8 mouse cellular contexts compared by ENCODE assay signal in genomic region chr2:32775359-32776074, GRCm38 (mm10). TPM values are rescaled to one million over a fixed set of nuclear protein-coding genes. Genes with fewer than 3 reads are reported as not detected.
DNase-seq lines count a peak whose midpoint lies in the region; ATAC-seq and TF ChIP-seq lines count a peak whose summit lies in the region.

TSS of gene Ttc16 (minus strand) at chr2:32775633.
TSS of gene Ptrh1 (plus strand) at chr2:32775786.

- dilution Hi-C loops in CH12.LX (cut with MboI; ENCODE audit: extremely low pct_ligation_motif_present, extremely low pct_unique_long_range_greater_than_20kb, low sequenced_read_pairs): no loop called here

- peak; percentile 78 for TF ChIP-seq POLR2A in CH12.LX (IDR thresholded peaks at IDR 0.05; ENCODE audit: low read depth, low read length)
- TF ChIP-seq POLR2A in testis, adult 2 months (IDR thresholded peaks at IDR 0.05; ENCODE audit: control insufficient read depth, low read depth, low read length): peak; percentile 80

- ATAC-seq in forebrain, embryonic 12.5 days (ENCODE audit: low FRiP score): peak; percentile 99
- ATAC-seq in heart, postnatal 0 days (ENCODE audit: insufficient read depth, low read depth): peak; percentile 98
- ATAC-seq in liver, embryonic 16.5 days (ENCODE audit: low read depth): peak; percentile 96
- peak; percentile 98 for ATAC-seq in neural tube, embryonic 13.5 days (ENCODE audit: low read depth)

- peak; percentile 97 for DNase-seq in CH12.LX (ENCODE audit: extremely low read depth)
- peak; percentile 97 for DNase-seq in c-Kit-positive CD71-positive TER-119-negative erythroid progenitor cells, embryonic 14.5 days (ENCODE audit: low read depth)
- peak; percentile 97 for DNase-seq in heart, postnatal 0 days (ENCODE audit: low spot score)
- DNase-seq in kidney, postnatal 4 days: peak; percentile 99

- no peaks in the 10 kb centered on the region for H3K79me2 ChIP-seq in CH12.LX (replicated peaks; ENCODE audit: control insufficient read depth, extremely low read depth, insufficient read depth, poor library complexity, severe bottlenecking)

- in situ Hi-C loops in CH12.LX (cut with MboI; ENCODE audit: low pct_ligation_motif_present, low pct_unique_long_range_greater_than_20kb, low sequenced_read_pairs): loop anchor here (5.0 to 10.0 kb wide), 2 partner anchors 77 to 159 kb away; no protein-coding TSS in a partner anchor

- peak within 1 kb of the TSS; percentile 60 to 71 (median 71) for H3K4me3 ChIP-seq in CH12.LX (replicated peaks in 1 of 3; ENCODE audit: low read depth in 2 of 3, low read length in 2 of 3, poor library complexity in 1 of 3)
- H3K4me3 ChIP-seq in forebrain, embryonic 12.5 days (replicated peaks): peak within 1 kb of the TSS; percentile 65
- peak within 1 kb of the TSS; percentile 55 for H3K4me3 ChIP-seq in heart, postnatal 0 days (ENCODE audit: low read depth, low read length)
- peak within 1 kb of the TSS; percentile 77 for H3K4me3 ChIP-seq in liver, embryonic 16.5 days (ENCODE audit: low read depth, low read length)
- peak within 1 kb of the TSS; percentile 59 for H3K4me3 ChIP-seq in neural tube, embryonic 13.5 days
- peak within 1 kb of the TSS; percentile 95 for H3K4me3 ChIP-seq in testis, adult 2 months (ENCODE audit: control insufficient read depth, low read depth, low read length)

- no peak for TF ChIP-seq RAD21 in CH12.LX (IDR thresholded peaks at IDR 0.05; ENCODE audit: low read depth, low read length)

- peak within 1 kb of the TSS; percentile 43; the same call in 1 of the 2 replicates for H3K27ac ChIP-seq in CH12.LX (ENCODE audit: insufficient read depth, low read depth)
- no peak within 1 kb of the TSS for H3K27ac ChIP-seq in forebrain, embryonic 12.5 days
- peak within 1 kb of the TSS; percentile 58 for H3K27ac ChIP-seq in heart, postnatal 0 days (ENCODE audit: low read depth)
- peak within 1 kb of the TSS; percentile 48; the same call in 1 of the 2 replicates for H3K27ac ChIP-seq in liver, embryonic 16.5 days (ENCODE audit: low read length)
- peak within 1 kb of the TSS; percentile 57 for H3K27ac ChIP-seq in neural tube, embryonic 13.5 days (replicated peaks)
- H3K27ac ChIP-seq in testis, adult 2 months (ENCODE audit: control insufficient read depth, insufficient read depth, low read depth, low read length): peak within 1 kb of the TSS; percentile 87

- WGBS in forebrain, embryonic 12.5 days: under 1% methylated on average over 46 of the region's 46 CpGs
- WGBS in heart, postnatal 0 days: under 1% methylated on average over 46 of the region's 46 CpGs
- WGBS in liver, embryonic 16.5 days (ENCODE audit: insufficient replicate concordance): 0% methylated on average over 46 of the region's 46 CpGs
- WGBS in neural tube, embryonic 13.5 days: under 1% methylated on average over 46 of the region's 46 CpGs

- no peaks in the 10 kb centered on the region for H3K9me3 ChIP-seq in CH12.LX (replicated peaks; ENCODE audit: low read length)
- H3K9me3 ChIP-seq in forebrain, embryonic 12.5 days: no peaks in the 10 kb centered on the region
- H3K9me3 ChIP-seq in heart, postnatal 0 days (replicated peaks; ENCODE audit: control insufficient read depth, low read length): no peaks in the 10 kb centered on the region
- H3K9me3 ChIP-seq in liver, embryonic 16.5 days (replicated peaks; ENCODE audit: control insufficient read depth, low read length): no peaks in the 10 kb centered on the region
- no peaks in the 10 kb centered on the region for H3K9me3 ChIP-seq in neural tube, embryonic 13.5 days

- no peak for TF ChIP-seq CTCF in CH12.LX (conservative IDR thresholded peaks at IDR 0.05 in 1 of 2, IDR thresholded peaks at IDR 0.05 in 1 of 2; ENCODE audit: low read depth in 2 of 2, low read length in 2 of 2)
- TF ChIP-seq CTCF in heart, postnatal 0 days (IDR thresholded peaks at IDR 0.05; ENCODE audit: low read depth): no peak
- TF ChIP-seq CTCF in testis, adult 2 months (IDR thresholded peaks at IDR 0.05; ENCODE audit: control insufficient read depth, insufficient read depth, insufficient replicate concordance, low read depth, low read length): no peak

- H3K4me1 ChIP-seq in CH12.LX (ENCODE audit: control insufficient read depth in 1 of 2, insufficient read depth in 2 of 2): peaks cover 18 to 23% of the 10 kb centered on the region in 2 experiments
- H3K4me1 ChIP-seq in forebrain, embryonic 12.5 days: peaks cover 14% of the 10 kb centered on the region
- H3K4me1 ChIP-seq in heart, postnatal 0 days (ENCODE audit: control insufficient read depth, insufficient read depth): peaks cover 6% of the 10 kb centered on the region; the same call in 1 of the 2 replicates
- peaks cover 18% of the 10 kb centered on the region for H3K4me1 ChIP-seq in liver, embryonic 16.5 days (ENCODE audit: control insufficient read depth, low read depth, low read length)
- H3K4me1 ChIP-seq in neural tube, embryonic 13.5 days (replicated peaks): peaks cover 18% of the 10 kb centered on the region
- peaks cover 7% of the 10 kb centered on the region for H3K4me1 ChIP-seq in testis, adult 2 months (ENCODE audit: control insufficient read depth, insufficient read depth, low read length)

- peak within 1 kb of the TSS; percentile 22; the same call in 1 of the 2 replicates for H3K9ac ChIP-seq in CH12.LX (ENCODE audit: insufficient read depth, low read depth)
- peak within 1 kb of the TSS; percentile 53 for H3K9ac ChIP-seq in forebrain, embryonic 12.5 days
- peak within 1 kb of the TSS; percentile 28 for H3K9ac ChIP-seq in heart, postnatal 0 days (replicated peaks; ENCODE audit: low read depth, low read length)
- peak within 1 kb of the TSS; percentile 61 for H3K9ac ChIP-seq in liver, embryonic 16.5 days (ENCODE audit: low read depth, low read length)
- peak within 1 kb of the TSS; percentile 60 for H3K9ac ChIP-seq in neural tube, embryonic 13.5 days

- no peak for TF ChIP-seq EP300 in CH12.LX (IDR thresholded peaks at IDR 0.05; ENCODE audit: low read length)
- TF ChIP-seq EP300 in heart, postnatal 0 days (IDR thresholded peaks at IDR 0.05; ENCODE audit: low read depth): no peak

- H3K4me2 ChIP-seq in CH12.LX (ENCODE audit: insufficient read depth, low read depth, poor library complexity, severe bottlenecking): peak within 1 kb of the TSS; percentile 83
- peak within 1 kb of the TSS; percentile 68 for H3K4me2 ChIP-seq in forebrain, embryonic 12.5 days
- peak within 1 kb of the TSS; percentile 63 for H3K4me2 ChIP-seq in heart, postnatal 0 days (ENCODE audit: low read depth, low read length)
- peak within 1 kb of the TSS; percentile 97 for H3K4me2 ChIP-seq in liver, embryonic 16.5 days (ENCODE audit: low read depth, low read length)
- peak within 1 kb of the TSS; percentile 64 for H3K4me2 ChIP-seq in neural tube, embryonic 13.5 days

- peaks cover 0 to 21% of the 10 kb centered on the region in 2 experiments for H3K36me3 ChIP-seq in CH12.LX (replicated peaks in 1 of 2; ENCODE audit: control insufficient read depth in 1 of 2, insufficient read depth in 1 of 2, low read length in 1 of 2)
- H3K36me3 ChIP-seq in forebrain, embryonic 12.5 days (replicated peaks): no peaks in the 10 kb centered on the region
- 0 out of 2 replicates have a peak, but pooled peaks cover 3% of the 10 kb centered on the region for H3K36me3 ChIP-seq in heart, postnatal 0 days (replicated peaks; ENCODE audit: control insufficient read depth, insufficient read depth, low read length)
- H3K36me3 ChIP-seq in liver, embryonic 16.5 days (ENCODE audit: control insufficient read depth, insufficient read depth): no peaks in the 10 kb centered on the region
- H3K36me3 ChIP-seq in neural tube, embryonic 13.5 days: no peaks in the 10 kb centered on the region
- no peaks in the 10 kb centered on the region for H3K36me3 ChIP-seq in testis, adult 2 months (ENCODE audit: control insufficient read depth, insufficient read depth, low read length)

- H3K27me3 ChIP-seq in CH12.LX (replicated peaks): peaks cover 10% of the 10 kb centered on the region
- peaks cover 9% of the 10 kb centered on the region for H3K27me3 ChIP-seq in forebrain, embryonic 12.5 days
- H3K27me3 ChIP-seq in heart, postnatal 0 days (ENCODE audit: control insufficient read depth, insufficient read depth, low read length): no peaks in the 10 kb centered on the region
- H3K27me3 ChIP-seq in liver, embryonic 16.5 days (ENCODE audit: control insufficient read depth, insufficient read depth, low read depth, low read length): no peaks in the 10 kb centered on the region
- H3K27me3 ChIP-seq in neural tube, embryonic 13.5 days: no peaks in the 10 kb centered on the region
- H3K27me3 ChIP-seq in testis, adult 2 months (ENCODE audit: control insufficient read depth, insufficient read depth, low read length): no peaks in the 10 kb centered on the region

TF ChIP-seq in CH12.LX, 34 proteins besides CTCF, POLR2A, EP300 and RAD21 (continues in another document):
- TF ChIP-seq SIN3A (IDR thresholded peaks at IDR 0.05; ENCODE audit: low read length) (peak; percentile 85), MXI1 (IDR thresholded peaks at IDR 0.05; ENCODE audit: low read depth, low read length) (peak; percentile 92), MYC (IDR thresholded peaks at IDR 0.05; ENCODE audit: low read depth, low read length) (no peak), NELFE (IDR thresholded peaks at IDR 0.05; ENCODE audit: low read depth, low read length) (peak; percentile 56), JUND (conservative IDR thresholded peaks at IDR 0.05; ENCODE audit: low read depth, low read length) (no peak)

RNA-seq across cellular contexts. Expression of gene Ttc16, which starts in this region (rescaled TPM):
- total RNA-seq in CH12.LX (2012; rRNA removed) (0.81 and 0.97 TPM in 2 replicates), CH12.LX (2014; rRNA removed) (0.11 TPM in 1 of 2 replicates, not detected in the other)
- 0.24 TPM in 1 of 2 replicates, not detected in the other for polyA plus RNA-seq in CH12.LX (2012; ENCODE audit: insufficient read length, low read depth)
- polyA plus RNA-seq in forebrain, embryonic 12.5 days (2016; fragmentation: Nextera tagmentation; extraction: Ambion mirVana): 0.46 and 0.67 TPM in 2 replicates
- 1.9 TPM in 1 of 2 replicates, not detected in the other for total RNA-seq in heart, postnatal 0 days (2014; rRNA removed; ENCODE audit: low replicate concordance)
- 0.08 and 0.21 TPM in 2 replicates for polyA plus RNA-seq in heart, postnatal 0 days (2015; fragmentation: Nextera tagmentation; extraction: Ambion mirVana)
- polyA plus RNA-seq in liver, embryonic 16.5 days (2015; fragmentation: Nextera tagmentation; extraction: Ambion mirVana): 0.07 and 0.11 TPM in 2 replicates
- polyA plus RNA-seq in neural tube, embryonic 13.5 days (2015; fragmentation: Nextera tagmentation; extraction: Ambion mirVana): 0.24 and 0.26 TPM in 2 replicates
- 132 and 146 TPM in 2 replicates for polyA plus RNA-seq in testis, adult 2 months (2012; rRNA removed)

RNA-seq across cellular contexts. Expression of gene Ptrh1, which starts in this region (rescaled TPM):
- 9.2 and 11.1 TPM in 2 replicates for total RNA-seq in CH12.LX (2012; rRNA removed)
- total RNA-seq in CH12.LX (2014; rRNA removed): 1.4 and 1.7 TPM in 2 replicates
- 4.6 and 6.9 TPM in 2 replicates for polyA plus RNA-seq in CH12.LX (2012; ENCODE audit: insufficient read length, low read depth)
- polyA plus RNA-seq in forebrain, embryonic 12.5 days (2016; fragmentation: Nextera tagmentation; extraction: Ambion mirVana): 3.9 and 5.3 TPM in 2 replicates
- total RNA-seq in heart, postnatal 0 days (2014; rRNA removed; ENCODE audit: low replicate concordance): 4.8 and 5.3 TPM in 2 replicates
- polyA plus RNA-seq in heart, postnatal 0 days (2015; fragmentation: Nextera tagmentation; extraction: Ambion mirVana): 2.6 and 2.9 TPM in 2 replicates
- 1.2 TPM in 2 replicates for polyA plus RNA-seq in liver, embryonic 16.5 days (2015; fragmentation: Nextera tagmentation; extraction: Ambion mirVana)
- 5.5 and 6.6 TPM in 2 replicates for polyA plus RNA-seq in neural tube, embryonic 13.5 days (2015; fragmentation: Nextera tagmentation; extraction: Ambion mirVana)
- 24.7 and 34.2 TPM in 2 replicates for polyA plus RNA-seq in testis, adult 2 months (2012; rRNA removed)

Comparison
In these comparisons a context has a peak if more than half of its experiments do, and no peak if none do; other contexts are left out.
1. RNA of gene Ttc16 (polyA plus RNA-seq): 132 to 146 TPM in testis, adult 2 months; 0.46 to 0.67 TPM in forebrain, embryonic 12.5 days, 0.24 TPM in CH12.LX, 0.24 to 0.26 TPM in neural tube, embryonic 13.5 days, 0.08 to 0.21 TPM in heart, postnatal 0 days and 0.07 to 0.11 TPM in liver, embryonic 16.5 days; every median in the first group is over 10 times any median in the second.
2. Peak in every context shown above with its lines, with median percentiles within 50 percentile points of each other: DNase-seq, H3K4me2 ChIP-seq, H3K4me3 ChIP-seq, H3K9ac ChIP-seq and ATAC-seq.